Mouse (Mus musculus) CD4-positive helper T cell, adult 2 months (primary cell): ENCODE measurements around the gene Gm20905.
"Not testable (repeated sequence)": the region's sequence is repeated elsewhere in the genome, so short reads cannot be mapped to it uniquely, and the experiment has no call there.

ENCODE experiments used
- DNase-seq: peaks from one replicate; pipeline ENCODE4 v3.0.0-alpha.2; 2012; ENCODE audit warnings: low read depth, missing footprints, low spot score

Gm20905 gene

GRCm38 (mm10) chrY:37259503-37259902, at the start of gene Gm20905:
Gm20905 (minus strand) TSS chrY:37259603.
- DNase-seq, result not testable (repeated sequence)
